Mouse (Mus musculus): ENCODE measurements around the gene Kmt2b. TPM values are rescaled to one million over a fixed set of nuclear protein-coding genes. Genes with fewer than 3 reads are reported as not detected.

The Kmt2b gene
- total and polyA plus RNA-seq, 3 experiments = 8.4 to 32.8 (median 17.2) TPM

GRCm38 (mm10) chr7:30602583-30602982, 14.1 kb upstream of the Kmt2b start:
- Histone ChIP-seq H3K4me2 (ENCODE audit: insufficient read depth, low read depth, poor library complexity, severe bottlenecking) (no peak overlapping the region), H3K9me3 (replicated peaks; ENCODE audit: low read length) (peaks cover 3% of the 10 kb centered on the region), H3K4me1 (ENCODE audit: control insufficient read depth in 1 of 2, insufficient read depth in 2 of 2) (peaks cover 15 to 21% of the 10 kb centered on the region in 2 experiments), H3K9ac (ENCODE audit: insufficient read depth, low read depth) (no peak overlapping the region), H3K27me3 (replicated peaks) (no peaks in the 10 kb centered on the region), H3K4me3 (replicated peaks in 1 of 3; ENCODE audit: low read depth in 2 of 3, low read length in 2 of 3, poor library complexity in 1 of 3) (no peak overlapping the region), H3K79me2 (replicated peaks; ENCODE audit: control insufficient read depth, extremely low read depth, insufficient read depth, poor library complexity, severe bottlenecking) (peaks cover 3% of the 10 kb centered on the region), H3K27ac (ENCODE audit: insufficient read depth, low read depth) (no peak overlapping the region), H3K36me3 (replicated peaks in 1 of 2; ENCODE audit: control insufficient read depth in 1 of 2, insufficient read depth in 1 of 2, low read length in 1 of 2) (peaks cover 0 to 24% of the 10 kb centered on the region in 2 experiments)
- in situ Hi-C loops (cut with MboI; ENCODE audit: low pct_ligation_motif_present, low pct_unique_long_range_greater_than_20kb, low sequenced_read_pairs) (no loop called here), dilution Hi-C loops (cut with MboI; ENCODE audit: extremely low pct_ligation_motif_present, extremely low pct_unique_long_range_greater_than_20kb, low sequenced_read_pairs) (no loop called here)
- TF ChIP-seq JUN (IDR thresholded peaks at IDR 0.05; ENCODE audit: insufficient read depth, low read depth, low read length) (no peak), HCFC1 (IDR thresholded peaks at IDR 0.05; ENCODE audit: low read depth, low read length) (no peak), CHD1 (IDR thresholded peaks at IDR 0.05; ENCODE audit: low read depth, low read length) (no peak), ZC3H11A (IDR thresholded peaks at IDR 0.05; ENCODE audit: low read depth, low read length) (no peak), EP300 (IDR thresholded peaks at IDR 0.05; ENCODE audit: low read length) (no peak), IRF4 (IDR thresholded peaks at IDR 0.05; ENCODE audit: low read depth, low read length) (no peak), ELF1 (IDR thresholded peaks at IDR 0.05; ENCODE audit: low read depth, low read length) (no peak), ETS1 (conservative IDR thresholded peaks at IDR 0.05; ENCODE audit: low read depth, low read length) (no peak), MAX (IDR thresholded peaks at IDR 0.05; ENCODE audit: low read length) (no peak), CTCF (conservative IDR thresholded peaks at IDR 0.05 in 1 of 2, IDR thresholded peaks at IDR 0.05 in 1 of 2; ENCODE audit: low read depth in 2 of 2, low read length in 2 of 2) (no peak), MXI1 (IDR thresholded peaks at IDR 0.05; ENCODE audit: low read depth, low read length) (no peak)
- DNase-seq (ENCODE audit: extremely low read depth) = no peak

DNA sequence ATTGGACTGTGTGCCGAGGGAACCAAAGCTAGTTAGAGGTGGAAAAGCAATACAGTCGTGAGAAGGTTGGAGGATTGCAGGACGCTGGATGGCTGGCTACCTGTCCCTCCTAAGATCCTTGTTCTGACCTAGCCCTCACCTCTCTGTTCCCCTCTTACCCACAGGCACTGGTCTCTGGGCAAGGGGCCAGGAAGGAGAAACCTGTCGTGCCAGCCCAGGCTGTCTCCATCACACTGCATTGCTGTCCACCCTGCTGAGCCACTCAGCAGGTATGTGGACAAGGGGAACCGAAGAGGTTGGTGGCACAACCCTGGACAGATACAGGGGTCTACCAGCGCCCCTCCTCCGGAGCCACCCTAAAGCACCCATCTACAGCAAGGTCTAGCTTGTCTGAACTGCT, 12.1 kb upstream of the Kmt2b start:
- Histone ChIP-seq H3K27me3 (replicated peaks) (no peaks in the 10 kb centered on the region), H3K9ac (ENCODE audit: insufficient read depth, low read depth) (no peak overlapping the region), H3K79me2 (replicated peaks; ENCODE audit: control insufficient read depth, extremely low read depth, insufficient read depth, poor library complexity, severe bottlenecking) (peaks cover 5% of the 10 kb centered on the region), H3K4me3 (replicated peaks in 1 of 3; ENCODE audit: low read depth in 2 of 3, low read length in 2 of 3, poor library complexity in 1 of 3) (no peak overlapping the region), H3K27ac (ENCODE audit: insufficient read depth, low read depth) (no peak overlapping the region), H3K4me1 (ENCODE audit: control insufficient read depth in 1 of 2, insufficient read depth in 2 of 2) (peaks cover 24 to 29% of the 10 kb centered on the region in 2 experiments), H3K9me3 (replicated peaks; ENCODE audit: low read length) (peaks cover 3% of the 10 kb centered on the region), H3K4me2 (ENCODE audit: insufficient read depth, low read depth, poor library complexity, severe bottlenecking) (no peak overlapping the region), H3K36me3 (replicated peaks in 1 of 2; ENCODE audit: control insufficient read depth in 1 of 2, insufficient read depth in 1 of 2, low read length in 1 of 2) (peaks cover 0 to 22% of the 10 kb centered on the region in 2 experiments)
- dilution Hi-C loops (cut with MboI; ENCODE audit: extremely low pct_ligation_motif_present, extremely low pct_unique_long_range_greater_than_20kb, low sequenced_read_pairs) = no loop called here
- no peak for DNase-seq (ENCODE audit: extremely low read depth)
- TF ChIP-seq RCOR1 (conservative IDR thresholded peaks at IDR 0.05; ENCODE audit: low read depth, low read length) (no peak), BHLHE40 (IDR thresholded peaks at IDR 0.05; ENCODE audit: low read depth, low read length) (no peak), CHD1 (IDR thresholded peaks at IDR 0.05; ENCODE audit: low read depth, low read length) (no peak), ZMIZ1 (IDR thresholded peaks at IDR 0.05; ENCODE audit: low read depth, low read length) (no peak), USF1 (IDR thresholded peaks at IDR 0.05; ENCODE audit: low read depth, low read length) (no peak), EP300 (IDR thresholded peaks at IDR 0.05; ENCODE audit: low read length) (no peak), SMC3 (IDR thresholded peaks at IDR 0.05; ENCODE audit: low read depth, low read length) (no peak), E2F4 (IDR thresholded peaks at IDR 0.05; ENCODE audit: insufficient replicate concordance, low read depth, low read length) (no peak), CHD2 (IDR thresholded peaks at IDR 0.05; ENCODE audit: low read length) (no peak), ZC3H11A (IDR thresholded peaks at IDR 0.05; ENCODE audit: low read depth, low read length) (no peak), PAX5 (IDR thresholded peaks at IDR 0.05; ENCODE audit: low read length) (no peak), GABPA (IDR thresholded peaks at IDR 0.05; ENCODE audit: insufficient replicate concordance, low read depth, low read length) (no peak), SIN3A (IDR thresholded peaks at IDR 0.05; ENCODE audit: low read length) (no peak), MYC (IDR thresholded peaks at IDR 0.05; ENCODE audit: low read depth, low read length) (no peak), RAD21 (IDR thresholded peaks at IDR 0.05; ENCODE audit: low read depth, low read length) (no peak), MXI1 (IDR thresholded peaks at IDR 0.05; ENCODE audit: low read depth, low read length) (no peak), JUND (conservative IDR thresholded peaks at IDR 0.05; ENCODE audit: low read depth, low read length) (no peak), MAZ (IDR thresholded peaks at IDR 0.05; ENCODE audit: low read depth, low read length) (no peak)
- in situ Hi-C loops (cut with MboI; ENCODE audit: low pct_ligation_motif_present, low pct_unique_long_range_greater_than_20kb, low sequenced_read_pairs) = no loop called here
